Mouse (Mus musculus) subcutaneous adipose tissue, adult 2 months (tissue): ENCODE data around the gene Gm10447. TPM values are rescaled to one million over a fixed set of nuclear protein-coding genes. Genes with fewer than 3 reads are reported as not detected.

ENCODE experiments used
- polyA plus RNA-seq: library from polyadenylated mRNA; depleted of rRNA; stranded (reverse); fragments of >200 nt; gene quantifications from 2 replicates; pipeline ENCODE4 v1.2.3, GENCODE M21; 2012; ENCODE audit warnings: low replicate concordance; rRNA removed

The Gm10447 gene
- 0.24 and 0.32 TPM in 2 replicates for polyA plus RNA-seq

DNA sequence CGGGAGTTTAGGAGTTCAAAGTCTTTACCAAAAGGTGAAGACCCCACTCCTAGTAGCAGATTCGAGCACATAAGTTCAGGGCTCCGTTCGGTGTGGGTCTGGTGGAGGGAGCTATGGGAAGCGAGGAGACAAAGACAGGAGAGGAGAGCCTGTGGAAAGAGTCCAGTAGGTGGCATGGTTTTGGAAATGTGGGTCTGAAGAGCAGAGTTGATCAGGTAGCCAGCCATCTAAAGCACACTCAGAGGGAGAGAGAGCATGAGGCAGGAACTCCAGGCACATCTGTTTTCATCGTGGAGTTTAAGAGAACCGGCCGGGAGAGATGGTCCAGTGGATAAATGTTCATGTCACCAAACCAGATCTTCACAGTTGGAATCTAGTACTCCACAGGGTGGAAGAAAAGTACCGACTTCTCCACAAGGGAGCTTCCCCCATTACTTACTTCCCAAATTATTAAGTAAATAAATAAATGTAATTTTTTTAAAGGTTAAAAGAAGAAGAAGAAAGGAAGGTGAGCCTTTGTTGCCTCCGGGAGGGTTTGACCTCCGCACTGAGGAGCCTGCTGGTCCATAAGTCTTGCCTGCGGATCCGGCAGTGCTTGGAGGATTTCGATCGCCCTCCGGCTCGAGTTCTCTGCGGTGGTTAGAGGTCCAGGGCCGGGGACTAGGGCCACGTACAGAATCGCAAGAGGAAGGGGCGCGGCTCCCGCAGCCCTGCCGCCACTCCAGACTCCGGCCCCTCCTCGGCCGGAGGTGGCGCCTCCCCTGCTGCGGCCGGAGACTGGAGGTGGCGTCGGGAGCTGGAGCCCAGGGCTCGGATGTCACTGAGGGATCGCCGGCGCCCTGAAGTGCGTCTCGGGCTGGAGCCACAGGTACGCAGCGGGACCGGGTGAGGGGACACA lies at the start of gene Gm10447, which contains the start of gene Shroom1:
TSS of gene Gm10447 (minus strand) at position 637 of the 898 bp plus-strand sequence.
TSS of gene Shroom1 (plus strand) at position 732 of the 898 bp plus-strand sequence.

DNA sequence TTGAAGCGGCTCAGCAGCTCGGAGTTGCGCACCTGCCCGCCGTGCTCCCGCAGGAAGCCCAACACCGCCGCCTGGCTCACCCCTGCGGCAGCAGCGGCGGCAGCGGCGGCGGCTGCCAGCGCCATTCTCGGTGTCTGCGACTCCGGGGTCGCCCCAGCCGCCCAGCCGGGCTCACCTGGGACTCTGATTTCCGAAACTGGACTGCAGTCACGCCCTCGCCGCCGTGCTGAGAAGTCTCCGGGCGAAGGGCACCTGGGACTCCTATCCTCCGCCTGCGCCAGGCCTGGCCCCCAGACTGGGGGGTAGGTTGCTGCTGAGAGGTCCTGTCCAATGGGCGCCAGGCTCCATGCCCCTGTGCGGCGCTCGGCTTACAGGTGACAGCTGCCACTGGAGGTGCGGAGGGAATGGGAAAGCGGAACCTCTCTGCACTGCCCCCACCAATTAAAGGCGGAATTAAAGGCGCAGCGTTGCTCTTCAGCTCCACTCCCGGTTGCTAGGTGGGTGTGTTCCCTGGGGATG lies 22.9 kb upstream of the Gm10447 start, which contains the start of the genes Gm9945 and Sowaha:
TSS of gene Gm9945 (plus strand) at position 384 of the 519 bp plus-strand sequence.
TSS of gene Sowaha (minus strand) at position 492 of the 519 bp plus-strand sequence.

DNA sequence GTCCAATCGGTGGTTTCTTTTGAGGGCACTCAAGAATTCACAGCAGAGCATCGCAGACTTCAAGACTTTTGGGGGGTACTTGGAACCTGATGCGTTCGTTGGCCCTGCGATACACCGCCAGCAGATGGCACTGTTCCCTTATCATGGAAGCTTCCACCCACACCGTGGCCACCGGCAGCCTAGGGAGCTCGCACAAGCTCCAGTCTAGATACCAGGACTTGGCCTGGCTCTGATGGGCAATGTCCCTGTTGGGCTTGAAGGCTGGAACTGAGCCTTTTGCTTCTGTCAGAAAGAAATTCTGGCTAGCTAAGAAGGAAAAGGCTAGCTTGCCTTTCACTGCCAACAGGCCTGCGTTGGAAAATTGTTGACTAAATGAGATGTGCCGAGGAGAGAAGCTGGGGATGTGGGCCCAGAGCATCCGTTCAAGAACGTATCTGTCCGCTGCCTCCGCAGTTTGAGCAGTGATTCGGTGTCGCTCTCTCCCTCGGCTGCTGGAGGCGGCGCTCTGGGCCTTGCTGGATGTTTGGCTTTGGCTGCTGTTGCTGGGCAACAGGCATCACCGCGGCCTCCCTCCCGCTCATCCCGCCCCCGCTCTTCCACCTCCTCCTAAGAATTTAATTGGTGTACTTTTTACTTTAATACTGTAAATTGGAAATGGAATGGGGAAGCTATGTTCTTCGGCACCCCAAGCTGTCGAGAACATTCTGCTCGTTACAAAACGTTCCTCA lies 13.2 kb upstream of the Gm10447 start, which contains the start of gene Gm9837:
TSS of gene Gm9837 (minus strand) at position 512 of the 728 bp plus-strand sequence.

DNA sequence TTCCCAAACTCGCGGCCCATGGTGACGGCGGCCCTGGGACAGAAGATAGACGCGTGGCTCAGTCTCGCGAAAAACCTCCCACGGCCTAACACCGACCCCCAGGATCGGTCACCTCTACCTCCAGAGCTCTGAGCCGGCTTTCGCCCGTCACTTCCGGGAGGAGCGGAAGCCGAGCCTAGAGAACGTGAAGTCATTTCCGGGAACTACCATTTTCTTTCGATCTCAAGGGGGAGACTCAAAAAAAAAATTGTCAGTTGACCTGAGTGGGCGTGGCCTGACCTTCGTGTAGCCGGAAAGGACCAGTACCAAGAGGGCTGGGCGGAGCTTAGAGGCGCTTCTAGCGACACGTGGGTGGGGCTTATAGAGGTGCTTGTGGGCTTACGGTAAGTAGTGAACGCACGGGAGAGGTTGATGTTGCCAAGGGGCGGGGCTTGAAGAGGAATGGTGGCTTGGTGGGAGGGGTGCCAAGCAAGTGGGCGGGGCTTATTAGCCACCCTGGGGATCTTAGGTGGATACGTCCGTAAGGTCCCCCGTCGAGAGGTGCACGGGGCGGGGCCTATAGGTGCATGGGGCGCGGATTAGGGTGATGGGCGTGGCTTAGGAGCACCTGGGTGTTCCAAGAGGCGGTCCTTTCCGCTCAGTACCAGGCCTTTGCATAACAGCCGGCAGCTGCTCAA lies 26.1 kb downstream of the Gm10447 start, which contains the start of the genes Uqcrq and Gdf9:
TSS of gene Uqcrq (minus strand) at position 162 of the 677 bp plus-strand sequence.
TSS of gene Gdf9 (plus strand) at position 354 of the 677 bp plus-strand sequence.

DNA sequence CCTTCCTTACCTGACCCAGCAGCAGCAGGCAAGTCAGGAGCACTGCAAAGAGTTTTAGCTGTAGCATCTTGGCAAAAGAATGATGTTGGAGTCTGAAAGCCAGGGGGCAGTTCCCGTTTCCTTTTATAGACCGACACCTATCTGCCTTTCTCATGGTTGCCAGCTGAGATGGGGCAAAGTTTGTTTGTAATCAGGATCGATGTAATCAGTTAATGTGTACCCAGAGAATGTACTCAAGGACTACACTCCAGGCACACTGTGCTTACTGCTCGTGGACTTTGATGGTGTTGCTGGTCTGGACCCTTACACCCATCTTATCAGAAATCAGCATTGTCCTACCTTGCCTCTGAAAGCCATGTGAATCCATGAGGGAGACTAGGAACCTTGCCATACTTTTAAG lies 33.9 kb downstream of the Gm10447 start, which contains the start of gene Leap2:
TSS of gene Leap2 (minus strand) at position 135 of the 400 bp plus-strand sequence.

Other genes with a start within 250 kb of the Gm10447 start
- gene Hspa4, start 156.7 kb downstream of the Gm10447 start, polyA plus RNA-seq, result 19.4 and 38.8 TPM in 2 replicates
- 5.2 and 7.5 TPM in 2 replicates for gene Zcchc10, start 132.4 kb downstream of the Gm10447 start, polyA plus RNA-seq
- 21.2 and 31.1 TPM in 2 replicates for gene Aff4, start 106.3 kb downstream of the Gm10447 start, polyA plus RNA-seq
- gene Leap2, start 33.9 kb downstream of the Gm10447 start, polyA plus RNA-seq, result not detected in 2 replicates
- 509 and 856 TPM in 2 replicates for gene Uqcrq, start 26.3 kb downstream of the Gm10447 start, polyA plus RNA-seq
- gene Gdf9, start 26.1 kb downstream of the Gm10447 start, polyA plus RNA-seq, result 1.6 and 2.8 TPM in 2 replicates
- 1.9 and 4.1 TPM in 2 replicates for gene Shroom1, start 95 bp upstream of the Gm10447 start, polyA plus RNA-seq
- not detected in 2 replicates for gene Gm9837, start 13.4 kb upstream of the Gm10447 start, polyA plus RNA-seq
- not detected in 2 replicates for gene Gm9945, start 23.1 kb upstream of the Gm10447 start, polyA plus RNA-seq
- gene Sowaha, start 23.2 kb upstream of the Gm10447 start, polyA plus RNA-seq, result 0.03 and 0.07 TPM in 2 replicates
- 43.8 and 66.7 TPM in 2 replicates for gene Sept8, start 62.1 kb upstream of the Gm10447 start, polyA plus RNA-seq
- 7.4 and 13.9 TPM in 2 replicates for gene Kif3a, start 110.3 kb upstream of the Gm10447 start, polyA plus RNA-seq
- gene Il4, start 161.6 kb upstream of the Gm10447 start, polyA plus RNA-seq, result 0.33 and 0.75 TPM in 2 replicates
- gene Il13, start 177.6 kb upstream of the Gm10447 start, polyA plus RNA-seq, result 0.69 TPM in 1 of 2 replicates, not detected in the other